Mouse (Mus musculus) bone marrow, adult 2 months (tissue): ENCODE data around the gene Skil. TPM values are rescaled to one million over a fixed set of nuclear protein-coding genes. Genes with fewer than 3 reads are reported as not detected.

Experiments used
- H3K27ac ChIP-seq: fragments of 200-500 bp; 2 replicates; pipeline ENCODE4 v1.5.1; 2012; ENCODE audit warnings: low read depth, mild to moderate bottlenecking, control low read depth, inconsistent platforms, low read length; ENCODE audit not compliant: control insufficient read depth, poor library complexity, insufficient read depth
- H3K4me1 ChIP-seq: fragments of 200-500 bp; 2 replicates; pipeline ENCODE4 v1.6.1; 2011; ENCODE audit warnings: low read length; ENCODE audit not compliant: control insufficient read depth, insufficient read depth
- H3K4me3 ChIP-seq: fragments of 200-500 bp; replicated peaks from 2 replicates; pipeline ENCODE3; 2011; ENCODE audit warnings: mild to moderate bottlenecking, low read depth, low read length, control low read depth; ENCODE audit not compliant: control insufficient read depth
- CTCF ChIP-seq: fragments of 200-500 bp; IDR thresholded peaks from 2 replicates; pipeline ENCODE4 v1.5.1; 2011; ENCODE audit warnings: low read length, control low read depth; ENCODE audit not compliant: control insufficient read depth, insufficient read depth
- POLR2A ChIP-seq: fragments of 200-500 bp; IDR thresholded peaks from 2 replicates; pipeline ENCODE4 v1.6.1; 2011; ENCODE audit warnings: low read depth, mild to moderate bottlenecking, control low read depth, low read length, borderline replicate concordance; ENCODE audit not compliant: control insufficient read depth
- WGBS: fragments of 180-500 bp; shearing (Covaris S2); methylation state at CpG from one replicate; pipeline ENCODE4 v1.1.7; 2018; 5-methylcytosine and 5-hydroxymethylcytosine counted together
- polyA plus RNA-seq: library from polyadenylated mRNA; stranded (reverse); fragments of >200 nt; gene quantifications from 2 replicates; pipeline ENCODE4 v1.2.4, GENCODE M21; 2011; ENCODE audit warnings: low replicate concordance; ENCODE audit not compliant: missing spikeins, insufficient read depth, insufficient read length

Skil gene
- polyA plus RNA-seq, 1 experiment: 2.9 TPM

- TF ChIP-seq POLR2A (no peak), CTCF (no peak)
- WGBS: 82% methylated on average over 6 of the region's 6 CpGs
- Histone ChIP-seq H3K4me3 (no peak overlapping the region), H3K27ac (no peak overlapping the region), H3K4me1 (no peaks in the 10 kb centered on the region)
Observed at GRCm38 (mm10) chr3:31077068-31077703, 17.7 kb upstream of the Skil start.

DNA sequence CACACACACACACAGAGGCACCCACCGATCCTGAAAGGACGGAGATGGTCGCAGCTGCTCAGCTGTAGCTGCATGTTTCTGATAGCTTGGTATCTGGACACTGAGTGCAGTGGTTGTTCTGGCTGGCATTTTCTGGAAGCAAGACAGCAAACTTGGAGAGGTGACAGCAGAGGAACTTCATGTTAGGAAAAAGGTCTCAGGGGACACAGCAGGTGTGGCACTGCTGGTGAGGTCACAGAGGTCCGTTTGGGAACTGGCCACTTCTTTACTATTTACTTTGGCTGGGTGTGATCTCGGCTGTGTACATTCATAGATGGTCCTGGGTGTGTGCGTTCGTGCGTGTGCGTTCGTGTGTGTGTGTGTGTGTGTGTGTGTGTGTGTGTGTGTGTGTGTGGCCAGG lies 15.4 kb upstream of the Skil start:
- no peak for TF ChIP-seq CTCF
- no peak for TF ChIP-seq POLR2A
- Histone ChIP-seq H3K4me1 (no peaks in the 10 kb centered on the region; the same call in 1 of the 2 replicates), H3K4me3 (no peak overlapping the region), H3K27ac (no peak overlapping the region)
- WGBS: 78% methylated on average over 10 of the region's 10 CpGs

GRCm38 (mm10) chr3:31080791-31081502 lies 13.9 kb upstream of the Skil start:
- TF ChIP-seq POLR2A (no peak), CTCF (no peak)
- 88% methylated on average over 10 of the region's 10 CpGs for WGBS
- H3K4me3 ChIP-seq: no peak overlapping the region
- no peaks in the 10 kb centered on the region; the same call in 1 of the 2 replicates for H3K4me1 ChIP-seq
- no peak overlapping the region for H3K27ac ChIP-seq

GRCm38 (mm10) chr3:31082838-31083506 lies 11.9 kb upstream of the Skil start:
- Histone ChIP-seq H3K4me1 (no peaks in the 10 kb centered on the region; the same call in 1 of the 2 replicates), H3K4me3 (no peak overlapping the region), H3K27ac (no peak overlapping the region)
- TF ChIP-seq POLR2A (no peak), CTCF (no peak)
- 63% methylated on average over 12 of the region's 13 CpGs for WGBS

DNA sequence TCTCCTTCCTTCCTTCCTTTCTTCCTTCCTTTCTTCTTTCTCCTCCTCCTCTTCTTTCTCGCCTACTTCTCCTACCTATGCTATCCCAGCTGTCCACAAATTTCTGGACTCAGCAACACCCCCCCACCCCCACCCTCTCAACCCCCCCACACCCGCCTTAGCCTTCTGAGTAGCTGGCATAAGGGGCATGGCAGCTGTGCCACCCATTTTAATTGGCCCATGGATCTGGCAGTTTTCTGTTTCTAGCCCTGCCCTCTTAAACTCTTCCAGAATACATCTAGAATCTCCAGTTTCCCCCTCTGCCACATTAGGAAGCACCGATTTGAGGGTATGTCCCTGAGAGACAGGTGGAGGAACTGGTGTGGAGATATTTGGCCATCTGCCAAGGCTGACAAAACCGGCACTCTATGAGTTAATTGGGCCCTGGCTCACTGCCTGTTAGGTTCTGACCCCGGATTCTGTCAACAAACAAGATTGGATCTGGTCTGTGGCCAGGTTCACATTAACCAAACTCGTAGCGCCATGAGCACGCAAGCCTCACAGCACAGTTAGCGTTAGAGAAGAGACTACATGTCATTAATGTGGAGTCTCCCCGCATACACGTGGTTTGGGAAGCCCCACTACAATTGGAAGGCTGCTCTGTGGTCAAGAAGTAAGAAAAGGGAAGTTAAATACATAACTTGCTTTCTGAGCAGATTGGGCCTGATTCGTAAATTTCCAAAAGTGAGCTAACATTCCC lies 11.2 kb upstream of the Skil start:
- 5% methylated on average over 12 of the region's 12 CpGs for WGBS

DNA sequence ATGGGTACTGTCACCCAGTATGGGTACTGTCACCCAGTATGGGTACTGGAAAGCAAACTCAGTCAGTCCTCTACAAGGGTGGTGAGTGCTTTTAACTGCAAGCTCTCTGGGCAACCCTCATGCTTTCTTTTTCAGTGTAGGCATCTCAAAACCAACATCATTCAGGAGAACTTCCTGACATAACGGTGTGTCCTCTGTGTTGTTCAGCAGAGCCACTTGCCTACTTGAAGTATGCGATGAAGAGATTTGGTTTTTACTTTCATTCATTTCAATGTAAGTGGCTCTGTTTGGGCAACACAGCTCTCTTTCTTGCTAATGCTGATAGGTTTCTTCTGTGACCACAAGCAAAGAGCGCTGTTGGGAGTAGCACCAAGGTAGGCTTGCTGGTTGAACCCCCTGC lies 9.9 kb upstream of the Skil start:
- TF ChIP-seq POLR2A (no peak), CTCF (no peak)
- Histone ChIP-seq H3K27ac (no peak overlapping the region), H3K4me1 (no peaks in the 10 kb centered on the region; the same call in 1 of the 2 replicates), H3K4me3 (no peak overlapping the region)
- WGBS: 67% methylated on average over 3 of the region's 3 CpGs

More for the DNA sequence above, 11.2 kb upstream of the Skil start:
- H3K4me3 ChIP-seq: no peak overlapping the region
- TF ChIP-seq CTCF: no peak
- no peak for TF ChIP-seq POLR2A
- H3K27ac ChIP-seq: no peak overlapping the region
- no peaks in the 10 kb centered on the region; the same call in 1 of the 2 replicates for H3K4me1 ChIP-seq

- Histone ChIP-seq H3K4me1 (peaks cover 1% of the 10 kb centered on the region; the same call in 1 of the 2 replicates), H3K27ac (peak overlapping the region; percentile 54; the same call in 1 of the 2 replicates), H3K4me3 (no peak overlapping the region)
- TF ChIP-seq POLR2A: no peak
- TF ChIP-seq CTCF: no peak
- WGBS: 63% methylated on average over 10 of the region's 10 CpGs
Observed at GRCm38 (mm10) chr3:31088789-31089775, 5.8 kb upstream of the Skil start.
